Mouse (Mus musculus) limb, embryonic 13.5 days (tissue): ENCODE results near the gene Zfp839. TPM values are rescaled to one million over a fixed set of nuclear protein-coding genes. Genes with fewer than 3 reads are reported as not detected.

Source experiments
- ATAC-seq: fragments of 200-750 bp; cut with Nextera tagmentation; 2 replicates; pipeline ENCODE4 v1.8.0; 2017; ENCODE audit warnings: low read depth, moderate number of reproducible peaks, moderate TSS enrichment; ENCODE audit not compliant: low FRiP score
- H3K27ac ChIP-seq: fragments of 300-500 bp; sonication (generic); 2 replicates; pipeline ENCODE4 v1.5.1; 2015; ENCODE audit warnings: inconsistent platforms, mild to moderate bottlenecking, moderate library complexity
- H3K27me3 ChIP-seq: fragments of 300-500 bp; sonication (generic); 2 replicates; pipeline ENCODE4 v1.6.1; 2015; ENCODE audit warnings: mild to moderate bottlenecking, inconsistent platforms
- H3K36me3 ChIP-seq: fragments of 300-500 bp; sonication (generic); 2 replicates; pipeline ENCODE4 v1.6.1; 2015; ENCODE audit warnings: inconsistent platforms, mild to moderate bottlenecking, moderate library complexity
- H3K4me1 ChIP-seq: fragments of 300-500 bp; sonication (generic); 2 replicates; pipeline ENCODE4 v1.6.1; 2015; ENCODE audit warnings: inconsistent platforms
- H3K4me2 ChIP-seq: fragments of 300-500 bp; sonication (generic); replicated peaks from 2 replicates; pipeline ENCODE4 v1.6.1; 2015; ENCODE audit warnings: inconsistent platforms, mild to moderate bottlenecking, moderate library complexity
- H3K4me3 ChIP-seq: fragments of 300-500 bp; sonication (generic); 2 replicates; pipeline ENCODE4 v1.5.1; 2015; ENCODE audit warnings: moderate library complexity, mild to moderate bottlenecking, inconsistent platforms
- H3K9ac ChIP-seq: fragments of 300-500 bp; sonication (generic); 2 replicates; pipeline ENCODE4 v1.6.1; 2015; ENCODE audit warnings: mild to moderate bottlenecking, inconsistent platforms
- H3K9me3 ChIP-seq: fragments of 300-500 bp; sonication (generic); 2 replicates; pipeline ENCODE4 v1.6.1; 2016; ENCODE audit warnings: inconsistent platforms
- WGBS: fragments of 180-500 bp; shearing (Covaris S2); methylation state at CpG from one replicate; pipeline ENCODE4 v1.1.7; 2015; 5-methylcytosine and 5-hydroxymethylcytosine counted together
- polyA plus RNA-seq: library from polyadenylated mRNA; unstranded; fragments of >200 nt; fragmentation: Nextera tagmentation; extraction: Ambion mirVana; gene quantifications from 2 replicates; pipeline ENCODE4 v1.2.1, GENCODE M21; 2015

Zfp839 gene
- polyA plus RNA-seq, 1 experiment from 2014 or later = 7.0 TPM

- H3K27ac ChIP-seq = peak within 1 kb of the TSS; percentile 79
- peak within 1 kb of the TSS; percentile 84 for H3K9ac ChIP-seq
- H3K4me3 ChIP-seq = peak within 1 kb of the TSS; percentile 82
- no peaks in the 10 kb centered on the region for H3K27me3 ChIP-seq
- H3K4me2 ChIP-seq = peak within 1 kb of the TSS; percentile 95
- peaks cover 18% of the 10 kb centered on the region for H3K4me1 ChIP-seq
- no peaks in the 10 kb centered on the region for H3K36me3 ChIP-seq
- WGBS = under 1% methylated on average over 55 of the region's 74 CpGs
- H3K9me3 ChIP-seq = no peaks in the 10 kb centered on the region
- ATAC-seq = peak; percentile 99
These were observed 39.3 kb downstream of the Zfp839 start, which contains the start of the genes Cinp and Tecpr2 for GRCm38 (mm10) chr12:110889036-110890020. Gene Cinp, minus strand, starts transcription at chr12:110889145. Gene Tecpr2, plus strand, starts transcription at chr12:110889264.

GRCm38 (mm10) chr12:110891887-110892286 is 41.8 kb downstream of the Zfp839 start:
- Histone ChIP-seq H3K27me3 (no peaks in the 10 kb centered on the region), H3K36me3 (0 out of 2 replicates have a peak, but pooled peaks cover 2% of the 10 kb centered on the region), H3K4me1 (peaks cover 18% of the 10 kb centered on the region), H3K9me3 (no peaks in the 10 kb centered on the region), H3K9ac (no peak overlapping the region), H3K4me2 (no peak overlapping the region), H3K27ac (no peak overlapping the region), H3K4me3 (no peak overlapping the region)
- 83% methylated on average over 1 of the region's 1 CpGs for WGBS
- ATAC-seq = no peak

DNA sequence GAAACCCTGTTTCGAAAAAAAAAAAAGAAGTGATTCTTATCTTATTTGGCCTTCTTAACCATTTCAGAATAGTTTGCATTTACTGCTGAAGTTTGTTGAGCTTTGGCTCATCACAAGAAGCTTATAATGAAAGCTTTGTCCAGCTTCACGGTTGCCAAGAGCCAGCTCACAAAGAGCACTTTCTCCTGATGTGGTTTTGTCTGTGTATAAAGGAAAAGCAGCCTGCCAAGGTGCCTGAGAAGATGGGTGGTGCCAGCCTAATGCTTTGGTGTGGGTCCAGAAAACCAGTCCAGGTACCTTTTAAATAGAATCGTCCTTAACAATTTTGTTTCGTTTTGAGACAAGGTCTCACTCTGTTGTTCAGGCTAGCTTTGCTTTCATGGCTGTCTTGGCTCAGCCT is 52.1 kb downstream of the Zfp839 start:
- Histone ChIP-seq H3K36me3 (peaks cover 5% of the 10 kb centered on the region; the same call in 1 of the 2 replicates), H3K4me3 (no peak overlapping the region), H3K9ac (no peak overlapping the region), H3K27me3 (no peaks in the 10 kb centered on the region), H3K4me1 (no peaks in the 10 kb centered on the region), H3K4me2 (no peak overlapping the region), H3K27ac (no peak overlapping the region), H3K9me3 (no peaks in the 10 kb centered on the region)
- ATAC-seq = no peak
- 83% methylated on average over 4 of the region's 4 CpGs for WGBS

GRCm38 (mm10) chr12:110903536-110903935 is 53.5 kb downstream of the Zfp839 start:
- H3K4me2 ChIP-seq = no peak overlapping the region
- H3K4me3 ChIP-seq = no peak overlapping the region
- 0 out of 2 replicates have a peak, but pooled peaks cover 3% of the 10 kb centered on the region for H3K36me3 ChIP-seq
- no peak overlapping the region for H3K9ac ChIP-seq
- no peaks in the 10 kb centered on the region for H3K9me3 ChIP-seq
- no peaks in the 10 kb centered on the region for H3K27me3 ChIP-seq
- H3K4me1 ChIP-seq = peaks cover 11% of the 10 kb centered on the region
- no peak for ATAC-seq
- no peak overlapping the region for H3K27ac ChIP-seq
- WGBS = 92% methylated on average over 2 of the region's 2 CpGs

GRCm38 (mm10) chr12:110907845-110908244 is 57.8 kb downstream of the Zfp839 start:
- 78% methylated on average over 3 of the region's 3 CpGs for WGBS
- no peak for ATAC-seq

GRCm38 (mm10) chr12:110909962-110910361 is 59.9 kb downstream of the Zfp839 start:
- H3K9ac ChIP-seq = no peak overlapping the region
- H3K27me3 ChIP-seq = no peaks in the 10 kb centered on the region
- H3K9me3 ChIP-seq = no peaks in the 10 kb centered on the region
- WGBS = 89% methylated on average over 2 of the region's 2 CpGs
- H3K4me1 ChIP-seq = peaks cover 11% of the 10 kb centered on the region
- H3K4me2 ChIP-seq = no peak overlapping the region
- no peak for ATAC-seq
- H3K36me3 ChIP-seq = peaks cover 9% of the 10 kb centered on the region
- no peak overlapping the region for H3K27ac ChIP-seq
- H3K4me3 ChIP-seq = no peak overlapping the region

More at GRCm38 (mm10) chr12:110907845-110908244, 57.8 kb downstream of the Zfp839 start:
- Histone ChIP-seq H3K4me3 (no peak overlapping the region), H3K27ac (0 out of 2 replicates have a peak overlapping the region, but pooled peaks have one; percentile 4), H3K36me3 (peaks cover 6% of the 10 kb centered on the region; the same call in 1 of the 2 replicates), H3K9me3 (no peaks in the 10 kb centered on the region), H3K4me2 (no peak overlapping the region), H3K9ac (no peak overlapping the region), H3K27me3 (no peaks in the 10 kb centered on the region), H3K4me1 (peaks cover 11% of the 10 kb centered on the region)

GRCm38 (mm10) chr12:110915761-110916160 is 65.7 kb downstream of the Zfp839 start:
- peaks cover 39% of the 10 kb centered on the region for H3K36me3 ChIP-seq
- H3K27me3 ChIP-seq = no peaks in the 10 kb centered on the region
- no peak overlapping the region for H3K27ac ChIP-seq
- no peak overlapping the region for H3K4me2 ChIP-seq
- H3K4me3 ChIP-seq = no peak overlapping the region
- no peak overlapping the region for H3K9ac ChIP-seq
- WGBS = 87% methylated on average over 9 of the region's 9 CpGs
- H3K4me1 ChIP-seq = no peaks in the 10 kb centered on the region
- no peak for ATAC-seq
- H3K9me3 ChIP-seq = no peaks in the 10 kb centered on the region

Other genes starting within 250 kb of the Zfp839 start
- 50.0 and 53.5 TPM in 2 replicates for gene Dync1h1, start 248.8 kb upstream of the Zfp839 start, polyA plus RNA-seq
- not detected in 2 replicates for gene 1700001K19Rik, start 167.6 kb upstream of the Zfp839 start, polyA plus RNA-seq
- gene Hsp90aa1, start 147.5 kb upstream of the Zfp839 start, polyA plus RNA-seq = 799 and 836 TPM in 2 replicates
- gene Wdr20, start 112.3 kb upstream of the Zfp839 start, polyA plus RNA-seq = 25.9 and 26.7 TPM in 2 replicates
- gene Mok, start 9.3 kb upstream of the Zfp839 start, polyA plus RNA-seq = 5.7 and 6.1 TPM in 2 replicates
- 69.0 and 73.4 TPM in 2 replicates for gene Cinp, start 38.9 kb downstream of the Zfp839 start, polyA plus RNA-seq
- gene Tecpr2, start 39.0 kb downstream of the Zfp839 start, polyA plus RNA-seq = 4.4 and 4.9 TPM in 2 replicates
- gene Ankrd9, start 128.8 kb downstream of the Zfp839 start, polyA plus RNA-seq = 14.1 and 16.3 TPM in 2 replicates
- gene Rcor1, start 189.1 kb downstream of the Zfp839 start, polyA plus RNA-seq = 11.1 and 11.6 TPM in 2 replicates